8 mouse cellular contexts compared by ENCODE assay signal in the genomic region with DNA sequence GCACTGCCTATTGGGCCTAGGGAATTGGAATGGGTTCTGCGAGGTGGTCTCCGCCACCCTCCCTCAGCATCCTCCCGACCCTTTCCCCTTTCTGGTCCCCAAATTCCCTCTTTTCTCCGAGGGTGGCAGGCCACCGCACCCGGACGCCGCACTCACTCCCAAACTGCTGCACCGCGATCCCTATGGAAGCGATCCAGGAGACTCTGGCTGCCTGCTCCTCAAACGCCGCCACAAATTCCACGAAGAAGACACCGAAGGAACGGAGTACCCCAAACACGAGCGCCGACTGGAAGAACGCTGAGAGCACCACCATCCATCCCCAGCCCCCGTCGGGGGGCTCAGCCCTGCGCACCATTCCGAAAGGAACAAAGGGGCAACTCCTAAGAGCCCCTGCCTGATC. TPM values are rescaled to one million over a fixed set of nuclear protein-coding genes. Genes with fewer than 3 reads are reported as not detected.
DNase-seq lines count a peak whose midpoint lies in the region; ATAC-seq and TF ChIP-seq lines count a peak whose summit lies in the region.

No protein-coding gene starts in this region.

- H3K27ac ChIP-seq in gastrocnemius, adult 2 months = peak overlapping the region; percentile 90
- H3K27ac ChIP-seq in embryonic facial prominence, embryonic 10.5 days (replicated peaks) = peak overlapping the region; percentile 88
- peak overlapping the region; percentile 88 for H3K27ac ChIP-seq in limb, embryonic 10.5 days
- peak overlapping the region; percentile 67 for H3K27ac ChIP-seq in olfactory bulb, adult 2 months (ENCODE audit: insufficient read depth, low read depth, low read length)

- H3K4me1 ChIP-seq in embryonic facial prominence, embryonic 10.5 days = peaks cover 44% of the 10 kb centered on the region
- H3K4me1 ChIP-seq in limb, embryonic 10.5 days = peaks cover 43% of the 10 kb centered on the region
- H3K4me1 ChIP-seq in olfactory bulb, adult 2 months (ENCODE audit: control insufficient read depth, insufficient read depth, low read length) = peaks cover 18% of the 10 kb centered on the region

- peaks cover 13% of the 10 kb centered on the region for H3K36me3 ChIP-seq in embryonic facial prominence, embryonic 10.5 days (replicated peaks)
- H3K36me3 ChIP-seq in limb, embryonic 10.5 days = peaks cover 20% of the 10 kb centered on the region

- peak overlapping the region; percentile 78 for H3K4me3 ChIP-seq in gastrocnemius, adult 2 months
- H3K4me3 ChIP-seq in embryonic facial prominence, embryonic 10.5 days = peak overlapping the region; percentile 68
- peak overlapping the region; percentile 62 for H3K4me3 ChIP-seq in limb, embryonic 10.5 days
- peak overlapping the region; percentile 67 for H3K4me3 ChIP-seq in olfactory bulb, adult 2 months (ENCODE audit: insufficient read depth, low read depth, low read length)

- no peak for ATAC-seq in inflammation-experienced regulatory T-cells, adult 6 months

- intact Hi-C loops in gastrocnemius, adult 2 months (cut with DNase I) = no loop called here

- H3K9me3 ChIP-seq in embryonic facial prominence, embryonic 10.5 days = no peaks in the 10 kb centered on the region
- H3K9me3 ChIP-seq in limb, embryonic 10.5 days (replicated peaks) = no peaks in the 10 kb centered on the region

- peaks cover 87% of the 10 kb centered on the region for H3K27me3 ChIP-seq in embryonic facial prominence, embryonic 10.5 days (replicated peaks; ENCODE audit: low read depth, poor library complexity, severe bottlenecking)
- H3K27me3 ChIP-seq in limb, embryonic 10.5 days (ENCODE audit: low read depth, poor library complexity, severe bottlenecking) = peaks cover 69% of the 10 kb centered on the region

- no peak for TF ChIP-seq POLR2A in olfactory bulb, adult 2 months (IDR thresholded peaks at IDR 0.05; ENCODE audit: insufficient read depth, low read depth, low read length)

- WGBS in embryonic facial prominence, embryonic 10.5 days = 2% methylated on average over 24 of the region's 24 CpGs
- 3% methylated on average over 24 of the region's 24 CpGs for WGBS in limb, embryonic 10.5 days
- 2% methylated on average over 24 of the region's 24 CpGs for WGBS in olfactory bulb, adult 2 months

- peak; percentile 34 for DNase-seq in gastrocnemius, adult 2 months
- DNase-seq in gastrocnemius, postnatal 25 days = no peak
- DNase-seq in 3T3-L1 (ENCODE audit: low read depth, low spot score) = peak; percentile 52
- DNase-seq in embryonic facial prominence, embryonic 10.5 days (ENCODE audit: low spot score) = no peak
- DNase-seq in limb, embryonic 10.5 days (ENCODE audit: low spot score) = no peak
- no peak for DNase-seq in ovary, postnatal 14 days (ENCODE audit: low spot score)

- TF ChIP-seq CTCF in gastrocnemius, adult 2 months (IDR thresholded peaks at IDR 0.05) = no peak
- no peak for TF ChIP-seq CTCF in olfactory bulb, adult 2 months (IDR thresholded peaks at IDR 0.05; ENCODE audit: insufficient read depth, low read depth, low read length)

RNA-seq across cellular contexts. Expression of a gene that starts 0.5 kb away (rescaled TPM):
- total RNA-seq in gastrocnemius, adult 2 months (2021) = under 1 TPM; 0.28 to 0.67 TPM
- total RNA-seq in gastrocnemius, postnatal 25 days (2021) = under 1 TPM; 0.10 to 0.88 TPM
- polyA plus RNA-seq in embryonic facial prominence, embryonic 10.5 days (2016; fragmentation: Nextera tagmentation; extraction: Ambion mirVana) = 11.6 and 11.7 TPM in 2 replicates
- polyA plus RNA-seq in limb, embryonic 10.5 days (2016; fragmentation: Nextera tagmentation; extraction: Ambion mirVana) = 11.6 and 16.3 TPM in 2 replicates
- not detected in 2 replicates for polyA plus RNA-seq in olfactory bulb, adult 2 months (2012; ENCODE audit: insufficient read depth, insufficient read length, low replicate concordance, missing spikeins)
- polyA plus RNA-seq in inflammation-experienced regulatory T-cells, adult 6 months (2017; shearing (Covaris generic)) = 1 to 10 TPM; 2.3 to 4.3 (median 3.2) TPM

RNA-seq across cellular contexts. Expression of a gene that starts 7.8 kb away (rescaled TPM):
- not detected for total RNA-seq in gastrocnemius, adult 2 months (2021)
- total RNA-seq in gastrocnemius, postnatal 25 days (2021) = not detected
- 0.72 and 1.2 TPM in 2 replicates for polyA plus RNA-seq in embryonic facial prominence, embryonic 10.5 days (2016; fragmentation: Nextera tagmentation; extraction: Ambion mirVana)
- polyA plus RNA-seq in limb, embryonic 10.5 days (2016; fragmentation: Nextera tagmentation; extraction: Ambion mirVana) = 0.84 and 1.6 TPM in 2 replicates
- not detected in 2 replicates for polyA plus RNA-seq in olfactory bulb, adult 2 months (2012; ENCODE audit: insufficient read depth, insufficient read length, low replicate concordance, missing spikeins)
- polyA plus RNA-seq in inflammation-experienced regulatory T-cells, adult 6 months (2017; shearing (Covaris generic)) = under 1 TPM in 1 of 3 experiments, not detected in 2; 0.52 TPM

RNA-seq across cellular contexts. Expression of a gene that starts 9.3 kb away (rescaled TPM):
- total RNA-seq in gastrocnemius, adult 2 months (2021) = 1 to 10 TPM; 1.4 to 2.6 TPM
- 1 to 10 TPM; 4.1 to 6.2 TPM for total RNA-seq in gastrocnemius, postnatal 25 days (2021)
- polyA plus RNA-seq in embryonic facial prominence, embryonic 10.5 days (2016; fragmentation: Nextera tagmentation; extraction: Ambion mirVana) = 5.0 and 7.2 TPM in 2 replicates
- polyA plus RNA-seq in limb, embryonic 10.5 days (2016; fragmentation: Nextera tagmentation; extraction: Ambion mirVana) = 5.6 and 7.5 TPM in 2 replicates
- polyA plus RNA-seq in olfactory bulb, adult 2 months (2012; ENCODE audit: insufficient read depth, insufficient read length, low replicate concordance, missing spikeins) = not detected in 2 replicates
- polyA plus RNA-seq in inflammation-experienced regulatory T-cells, adult 6 months (2017; shearing (Covaris generic)) = under 1 TPM in 1 of 3 experiments, not detected in 2; 0.39 TPM

RNA-seq across cellular contexts. Expression of a gene that starts 17.4 kb away (rescaled TPM):
- total RNA-seq in gastrocnemius, adult 2 months (2021) = 10 to 100 TPM; 33.4 to 37.0 TPM
- 10 to 100 TPM; 26.9 to 36.2 TPM for total RNA-seq in gastrocnemius, postnatal 25 days (2021)
- polyA plus RNA-seq in embryonic facial prominence, embryonic 10.5 days (2016; fragmentation: Nextera tagmentation; extraction: Ambion mirVana) = 210 and 215 TPM in 2 replicates
- 220 and 235 TPM in 2 replicates for polyA plus RNA-seq in limb, embryonic 10.5 days (2016; fragmentation: Nextera tagmentation; extraction: Ambion mirVana)
- polyA plus RNA-seq in olfactory bulb, adult 2 months (2012; ENCODE audit: insufficient read depth, insufficient read length, low replicate concordance, missing spikeins) = not detected in 2 replicates
- polyA plus RNA-seq in inflammation-experienced regulatory T-cells, adult 6 months (2017; shearing (Covaris generic)) = 100 to 1,000 TPM; 133 to 147 (median 134) TPM

RNA-seq across cellular contexts. Expression of a gene that starts 19.3 kb away (rescaled TPM):
- total RNA-seq in gastrocnemius, adult 2 months (2021) = 1 to 10 TPM; 3.7 to 4.4 TPM
- total RNA-seq in gastrocnemius, postnatal 25 days (2021) = 1 to 10 TPM; 2.4 to 3.0 TPM
- polyA plus RNA-seq in embryonic facial prominence, embryonic 10.5 days (2016; fragmentation: Nextera tagmentation; extraction: Ambion mirVana) = 7.9 and 10.7 TPM in 2 replicates
- 9.7 TPM in 2 replicates for polyA plus RNA-seq in limb, embryonic 10.5 days (2016; fragmentation: Nextera tagmentation; extraction: Ambion mirVana)
- polyA plus RNA-seq in olfactory bulb, adult 2 months (2012; ENCODE audit: insufficient read depth, insufficient read length, low replicate concordance, missing spikeins) = not detected in 2 replicates
- 10 to 100 TPM in 1 of 3 experiments, 1 to 10 TPM in 2; 2.7 to 11.1 (median 6.1) TPM for polyA plus RNA-seq in inflammation-experienced regulatory T-cells, adult 6 months (2017; shearing (Covaris generic))

Comparison
In these comparisons a context has a peak if more than half of its experiments do, and no peak if none do; other contexts are left out.
1. DNase-seq: peak in gastrocnemius, adult 2 months (single experiment) and 3T3-L1 (single experiment); none in gastrocnemius, postnatal 25 days (single experiment), embryonic facial prominence, embryonic 10.5 days (single experiment), limb, embryonic 10.5 days (single experiment) and ovary, postnatal 14 days (single experiment).
2. Peak in every context shown above with its lines, with median percentiles within 50 percentile points of each other: H3K27ac ChIP-seq and H3K4me3 ChIP-seq.